Comparison of ENCODE assay signal across 15 mouse cellular contexts in the genomic region with DNA sequence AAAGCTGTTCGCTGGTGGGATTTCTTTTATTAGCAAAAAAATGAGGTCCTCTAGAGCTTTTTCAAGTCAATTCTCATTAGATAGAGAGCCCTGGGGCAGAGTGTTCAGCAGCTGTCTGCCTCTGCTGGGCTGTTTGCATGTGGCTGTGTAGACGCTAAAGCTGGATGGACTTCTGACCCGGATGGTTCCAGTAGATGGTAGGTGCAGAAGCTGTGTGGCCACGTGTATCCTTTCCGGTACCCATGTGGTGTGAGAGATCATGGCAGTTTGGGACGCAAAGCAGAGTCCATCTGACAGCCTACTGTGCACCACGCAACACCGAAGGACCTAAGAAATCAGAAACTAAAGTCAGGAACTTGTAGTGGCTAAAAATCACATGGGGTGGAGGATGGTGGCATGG. TPM values are rescaled to one million over a fixed set of nuclear protein-coding genes. Genes with fewer than 3 reads are reported as not detected.
"Had no signal": no experiment of that assay in that cellular context is flagged by ENCODE, and none has a peak within 500 bp of the region (broad histone marks: within the 10 kb centered on the region; RNA-seq: fewer than 3 reads in every experiment).

No protein-coding gene starts in this region.

- H3K27me3 ChIP-seq: limb, embryonic 12.5 days; lung, embryonic 15.5 days; midbrain, embryonic 12.5 days had no signal

- H3K4me1 ChIP-seq: limb, embryonic 12.5 days had no signal

- H3K27ac ChIP-seq: limb, embryonic 12.5 days; liver, embryonic 14.5 days; lung, embryonic 15.5 days; macrophage; midbrain, embryonic 12.5 days had no signal

- H3K4me2 ChIP-seq: limb, embryonic 12.5 days; lung, embryonic 15.5 days; midbrain, embryonic 12.5 days had no signal

- DNase-seq: kidney, adult 11 months; kidney, adult 9 months; layer of hippocampus, adult 9-11 months; layer of hippocampus, postnatal 36 days; lung, postnatal 14 days; spleen, adult 18-20 months; thymus, adult 18-20 months; thymus, postnatal 14 days had no signal

- H3K36me3 ChIP-seq: limb, embryonic 12.5 days; lung, embryonic 15.5 days; midbrain, embryonic 12.5 days had no signal

- H3K9me3 ChIP-seq: limb, embryonic 12.5 days; lung, embryonic 15.5 days had no signal

- H3K4me3 ChIP-seq: limb, embryonic 12.5 days; lung, embryonic 15.5 days; megakaryocyte, embryonic 14.5 days; midbrain, embryonic 12.5 days had no signal

- H3K9ac ChIP-seq: limb, embryonic 12.5 days; liver, embryonic 14.5 days; lung, embryonic 15.5 days; midbrain, embryonic 12.5 days had no signal

RNA-seq across cellular contexts. Expression of a gene that starts 50.2 kb away (rescaled TPM):
- total RNA-seq: neutrophil, adult 5-6 weeks had no signal
- polyA plus RNA-seq: macrophage had no signal
